Mouse (Mus musculus) olfactory bulb, adult 2 months (tissue): Measurements from ENCODE around the gene Sept1.

ENCODE experiments used
- CTCF ChIP-seq: fragments of 200-500 bp; IDR thresholded peaks from 2 replicates; pipeline ENCODE4 v1.5.1; 2012; ENCODE audit warnings: low read depth, mild to moderate bottlenecking, low read length, moderate library complexity; ENCODE audit not compliant: insufficient read depth
- POLR2A ChIP-seq: fragments of 200-500 bp; IDR thresholded peaks from 2 replicates; pipeline ENCODE4 v1.6.1; 2012; ENCODE audit warnings: mild to moderate bottlenecking, low read depth, low read length, moderate library complexity; ENCODE audit not compliant: insufficient read depth

DNA sequence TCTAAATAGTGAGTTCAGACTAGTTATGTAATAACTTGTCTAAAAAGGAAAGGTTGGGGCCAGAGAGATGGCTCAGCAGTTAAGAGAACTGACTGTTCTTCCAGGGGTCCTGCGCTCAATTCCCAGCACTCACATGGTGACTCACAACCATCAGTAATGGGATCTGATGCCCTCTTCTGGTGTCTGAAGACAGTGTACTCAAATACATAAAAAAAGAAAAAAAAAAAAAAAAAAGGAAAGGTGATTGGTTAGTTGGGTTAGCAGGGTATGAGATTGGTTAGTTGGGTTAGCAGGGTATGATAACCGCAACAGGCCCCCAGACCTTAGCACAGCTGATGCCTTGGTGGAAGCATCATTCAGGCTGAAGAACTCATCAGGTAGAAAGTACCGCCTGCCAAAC is 30.6 kb upstream of the Sept1 start:
- TF ChIP-seq CTCF, result no peak
- no peak for TF ChIP-seq POLR2A
